Mouse (Mus musculus) liver (tissue): ENCODE measurements around the gene Eif3b.
"Not testable (repeated sequence)": the region's sequence is repeated elsewhere in the genome, so short reads cannot be mapped to it uniquely, and the experiment has no call there.

Experiments used
- DNase-seq: peaks from one replicate; pipeline ENCODE4 v3.0.0-alpha.2; 2020; ENCODE audit warnings: mixed read lengths

The Eif3b gene

GRCm38 (mm10) chr5:140396166-140396940 is 22.8 kb upstream of the Eif3b start:
- peak; percentile 35 for DNase-seq

- DNase-seq, result no peak
Measured at GRCm38 (mm10) chr5:140402640-140403270, 16.4 kb upstream of the Eif3b start.

DNA sequence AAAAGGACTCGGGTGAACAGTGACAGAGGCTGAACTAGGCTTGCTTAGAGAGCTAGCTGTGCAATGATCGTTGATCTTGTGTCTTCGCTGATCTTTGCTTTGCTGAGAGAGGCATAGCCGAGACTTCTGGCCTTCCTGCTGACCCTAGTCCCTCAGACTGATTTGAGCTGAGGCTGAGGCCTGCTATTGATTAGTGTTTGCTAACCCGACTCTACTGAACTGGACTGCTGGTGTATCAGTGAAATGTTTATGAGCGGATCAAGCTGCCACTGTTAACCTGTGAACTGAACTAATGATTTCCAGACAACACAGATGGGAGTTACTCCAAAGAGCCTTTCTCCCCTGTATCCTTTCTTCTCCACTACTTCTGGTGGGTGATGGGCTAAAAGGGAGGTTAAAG is 14.0 kb upstream of the Eif3b start:
- no peak for DNase-seq

DNA sequence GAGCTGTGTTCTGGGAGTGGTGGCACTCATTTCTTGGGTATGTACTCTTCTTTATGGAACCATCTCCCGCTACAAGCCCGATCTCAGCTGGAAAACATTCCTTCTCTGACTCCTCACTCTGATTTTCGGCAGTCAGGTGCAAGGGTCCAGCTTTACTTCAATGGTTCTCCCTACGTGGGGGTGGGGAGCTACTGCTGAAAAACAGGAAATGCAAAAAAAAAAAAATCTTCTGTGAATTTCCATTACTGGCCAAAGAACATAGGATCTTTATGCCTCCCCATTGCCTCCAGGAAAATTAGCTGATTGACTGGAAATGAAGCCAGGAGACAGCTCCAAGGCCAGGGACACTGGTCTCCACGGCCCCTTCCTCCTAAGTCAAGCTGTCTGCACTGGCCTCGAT is 12.5 kb upstream of the Eif3b start:
- DNase-seq, result no peak

- DNase-seq, result no peak
Measured at GRCm38 (mm10) chr5:140408801-140409200, 10.3 kb upstream of the Eif3b start.

DNA sequence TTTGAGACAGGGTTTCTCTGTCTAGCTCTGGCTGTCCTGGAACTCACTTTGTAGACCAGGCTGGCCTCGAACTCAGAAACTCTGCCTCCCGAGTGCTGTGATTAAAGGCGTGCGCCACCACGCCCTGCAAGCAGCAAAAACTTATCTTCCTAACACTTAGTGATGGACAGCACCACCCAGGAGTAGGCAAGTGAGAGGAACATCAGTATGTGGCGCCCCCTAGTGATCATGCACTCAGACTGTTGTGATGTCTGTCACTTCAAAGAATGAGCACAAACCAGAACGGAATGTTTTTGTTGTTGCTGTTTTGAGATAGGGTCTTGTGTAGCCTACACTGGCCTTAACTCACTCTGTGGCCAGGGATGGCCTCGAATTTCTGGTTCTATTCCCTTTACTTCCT is 7.8 kb upstream of the Eif3b start:
- peak; percentile 74 for DNase-seq

DNA sequence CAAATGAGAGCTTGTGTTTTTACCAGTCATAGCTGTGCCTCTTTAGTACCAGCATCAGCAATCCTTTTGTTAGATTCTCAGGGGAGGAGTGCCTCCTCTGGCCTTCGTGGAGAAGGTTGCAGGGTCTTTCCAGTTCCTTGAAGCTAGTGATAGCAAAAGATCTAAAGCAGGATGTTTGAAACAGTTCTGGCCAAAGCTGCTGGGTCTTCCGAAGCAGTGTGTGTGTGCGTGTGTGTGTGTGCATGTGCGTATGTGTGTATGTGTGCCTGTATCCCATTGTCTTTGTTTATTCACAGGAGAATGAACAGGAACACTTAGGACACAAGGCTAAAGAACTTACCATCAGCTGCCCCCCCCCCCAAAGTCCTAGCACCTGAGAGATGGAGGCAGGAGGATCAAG is 4.5 kb upstream of the Eif3b start:
- DNase-seq, result no peak

DNA sequence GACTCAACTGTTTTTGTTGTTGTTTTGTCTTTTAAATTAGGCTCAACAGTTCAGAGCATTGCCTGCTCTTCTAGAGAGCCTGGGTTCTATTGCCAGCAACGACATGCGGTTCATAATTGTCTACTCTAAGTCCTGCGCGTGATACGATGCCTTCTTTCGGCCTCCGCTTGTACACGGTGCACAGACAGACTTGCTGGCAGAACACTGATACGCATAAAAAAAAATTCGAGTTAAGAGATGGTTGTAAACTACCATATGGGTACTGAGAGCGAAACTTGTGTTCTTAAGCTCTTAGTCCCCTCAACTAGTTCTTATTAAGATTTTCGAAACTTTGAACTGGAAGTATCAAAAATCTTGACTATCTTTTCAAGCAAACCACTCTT is 1.0 kb upstream of the Eif3b start:
- peak; percentile 25 for DNase-seq

- DNase-seq, result peak; percentile 71
Measured at GRCm38 (mm10) chr5:140419442-140420080, 433 bp downstream of the Eif3b start.

- DNase-seq, result peak; percentile 43
Measured at GRCm38 (mm10) chr5:140420616-140421015, 1.5 kb downstream of the Eif3b start.

GRCm38 (mm10) chr5:140425016-140425783 is 6.1 kb downstream of the Eif3b start:
- DNase-seq, result no peak

GRCm38 (mm10) chr5:140439117-140439516 is 20.0 kb downstream of the Eif3b start:
- DNase-seq, result not testable (repeated sequence)

DNA sequence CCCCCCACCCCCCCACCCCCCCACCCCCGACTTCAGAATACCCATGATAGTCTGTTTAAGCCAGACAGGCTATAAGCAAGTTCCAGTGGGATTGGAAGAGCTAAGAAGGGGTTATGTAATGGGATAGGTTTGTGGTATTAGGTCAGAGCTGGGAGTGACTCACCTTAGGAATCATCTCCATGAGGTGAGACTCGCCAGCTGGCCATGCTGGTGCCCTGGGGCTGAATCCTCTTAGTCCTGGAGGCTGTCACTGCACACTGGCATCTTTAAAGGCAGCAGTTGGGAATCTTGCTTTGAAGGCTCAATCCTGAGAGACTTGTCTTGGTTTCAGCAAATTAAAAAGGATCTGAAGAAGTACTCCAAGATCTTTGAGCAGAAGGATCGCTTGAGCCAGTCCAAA is 22.3 kb downstream of the Eif3b start:
- no peak for DNase-seq

DNA sequence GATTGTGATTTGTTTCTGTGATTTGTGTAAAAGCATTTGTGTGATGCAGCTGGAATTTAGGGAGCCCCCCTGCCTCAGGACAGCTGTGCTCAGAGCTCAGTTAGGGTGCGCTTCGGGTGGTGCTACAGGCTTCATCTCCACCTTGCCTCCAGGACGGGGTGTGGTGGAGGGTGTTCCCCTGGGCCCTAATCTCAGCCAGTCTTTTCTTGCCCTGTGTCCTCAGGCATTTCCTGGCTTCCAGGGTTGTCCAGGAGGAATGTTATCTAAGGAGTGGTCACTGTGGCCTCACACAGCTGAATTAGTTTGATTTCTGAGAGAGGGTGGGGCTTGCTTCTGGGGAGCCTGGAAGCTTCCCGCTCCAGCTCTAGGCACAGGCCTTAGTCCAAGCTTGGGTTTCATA is 24.9 kb downstream of the Eif3b start:
- DNase-seq, result no peak

GRCm38 (mm10) chr5:140445345-140445744 is 26.2 kb downstream of the Eif3b start, which contains the start of gene Gm4869:
Gene Gm4869 (plus strand): TSS chr5:140445645.
- DNase-seq, result no peak

DNA sequence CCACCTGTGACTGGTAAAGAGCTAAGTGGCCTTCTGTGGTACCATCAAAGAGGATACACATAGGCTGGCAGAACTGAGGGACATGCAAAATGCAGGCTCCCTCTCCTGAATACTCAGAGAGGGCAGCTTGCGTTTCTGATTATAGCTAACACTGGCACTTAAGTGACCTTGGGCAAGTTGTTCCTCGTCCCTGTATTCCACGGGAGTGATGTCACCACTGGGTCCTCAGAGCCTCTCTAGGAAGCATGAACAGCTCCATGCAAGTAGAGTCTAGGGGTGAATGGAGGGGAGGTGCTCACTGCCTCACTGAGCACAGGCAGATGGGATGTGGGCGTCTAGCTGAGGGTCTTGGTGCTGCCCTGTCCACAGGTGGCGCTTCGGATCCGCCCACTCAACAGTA is 26.9 kb downstream of the Eif3b start:
- DNase-seq, result no peak

DNA sequence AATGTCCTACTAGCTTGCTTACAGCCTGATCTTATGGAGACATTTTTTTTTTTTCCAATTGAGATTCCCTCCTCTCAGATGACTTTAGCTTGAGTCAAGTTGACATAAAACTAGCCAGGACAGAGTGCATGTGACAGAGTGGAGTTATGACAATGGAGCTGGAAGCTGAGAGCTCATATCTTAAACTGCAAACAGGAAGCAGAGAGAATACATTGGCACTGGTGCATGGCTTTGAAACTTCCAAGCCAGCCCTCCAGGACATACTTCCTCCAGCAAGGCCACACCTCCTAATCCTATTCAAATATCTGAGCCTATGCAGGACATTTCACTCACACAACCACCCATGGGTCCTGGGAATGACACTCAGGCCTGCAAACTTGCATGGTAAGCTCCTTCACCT is 35.4 kb downstream of the Eif3b start:
- DNase-seq, result no peak

DNA sequence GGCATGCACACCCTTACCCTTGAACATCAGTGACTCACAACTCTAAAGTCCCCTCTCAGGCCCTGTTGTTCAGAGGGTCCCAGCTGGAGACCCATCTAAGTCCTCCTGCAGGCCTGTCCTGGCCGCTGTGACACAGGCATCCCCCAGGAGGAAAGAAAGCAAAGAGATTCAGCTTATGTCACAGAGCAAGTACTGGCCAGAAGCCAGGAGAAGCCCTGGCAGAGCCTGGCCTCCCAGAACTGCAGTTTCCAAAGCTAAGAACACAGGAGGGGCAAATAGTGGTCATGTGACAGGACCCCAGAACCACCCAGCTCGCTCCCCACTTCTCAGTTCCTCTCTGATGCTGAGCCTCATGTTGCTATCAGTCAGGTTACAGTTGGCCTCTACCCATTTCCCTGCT is 36.3 kb downstream of the Eif3b start:
- no peak for DNase-seq

GRCm38 (mm10) chr5:140461476-140461875 is 42.3 kb downstream of the Eif3b start:
- no peak for DNase-seq

DNA sequence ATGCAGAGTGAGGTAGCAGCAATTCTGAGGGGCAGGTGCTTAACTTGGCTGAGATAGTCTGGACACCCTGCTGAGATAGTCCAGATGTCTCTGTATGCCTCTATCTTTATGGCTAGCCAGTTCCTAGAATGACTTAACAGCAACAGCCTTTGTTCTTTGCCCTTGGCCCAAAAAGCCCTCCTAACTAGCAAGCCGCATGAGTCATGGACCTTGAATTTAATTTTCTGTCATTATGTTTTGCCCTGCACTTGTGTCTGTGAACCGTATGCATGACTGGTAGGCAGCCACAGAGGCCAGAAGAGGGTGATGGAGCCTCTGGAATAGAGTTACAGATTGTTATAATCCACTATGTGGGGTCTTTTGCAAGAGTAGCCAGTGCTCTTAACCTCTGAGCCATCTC is 44.0 kb downstream of the Eif3b start:
- not testable (repeated sequence) for DNase-seq

DNA sequence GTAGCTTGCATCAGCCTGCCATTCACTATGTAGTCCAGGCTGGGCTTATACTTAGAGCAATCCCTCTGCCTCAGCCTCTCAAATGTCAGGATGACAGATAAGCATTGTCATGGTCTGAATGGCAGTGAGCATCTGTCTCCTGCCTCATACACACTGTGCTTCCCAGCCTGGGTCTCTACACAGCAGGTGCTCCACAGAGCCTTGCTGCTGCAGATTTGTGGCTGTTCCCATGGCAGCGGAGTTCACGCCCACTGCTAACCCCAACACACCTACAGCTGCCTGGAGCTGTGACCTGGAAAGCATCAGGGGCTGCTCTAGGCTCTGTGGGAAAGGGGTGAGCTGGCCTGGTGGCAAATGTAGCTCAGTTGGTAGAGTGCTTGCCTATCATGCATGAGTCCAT is 45.8 kb downstream of the Eif3b start:
- DNase-seq, result no peak

GRCm38 (mm10) chr5:140472336-140472735 is 53.2 kb downstream of the Eif3b start:
- DNase-seq, result peak; percentile 53

- no peak for DNase-seq
Measured at GRCm38 (mm10) chr5:140481458-140481857, 62.3 kb downstream of the Eif3b start.
